Mouse (Mus musculus) c-Kit-positive CD71-positive TER-119-negative erythroid progenitor cells, embryonic 14.5 days (primary cell): Measurements from ENCODE around the gene Rita1.

Experiments
- DNase-seq: peaks from one replicate; pipeline ENCODE4 v3.0.0-alpha.2; 2013; ENCODE audit warnings: low read depth

Rita1 gene

DNA sequence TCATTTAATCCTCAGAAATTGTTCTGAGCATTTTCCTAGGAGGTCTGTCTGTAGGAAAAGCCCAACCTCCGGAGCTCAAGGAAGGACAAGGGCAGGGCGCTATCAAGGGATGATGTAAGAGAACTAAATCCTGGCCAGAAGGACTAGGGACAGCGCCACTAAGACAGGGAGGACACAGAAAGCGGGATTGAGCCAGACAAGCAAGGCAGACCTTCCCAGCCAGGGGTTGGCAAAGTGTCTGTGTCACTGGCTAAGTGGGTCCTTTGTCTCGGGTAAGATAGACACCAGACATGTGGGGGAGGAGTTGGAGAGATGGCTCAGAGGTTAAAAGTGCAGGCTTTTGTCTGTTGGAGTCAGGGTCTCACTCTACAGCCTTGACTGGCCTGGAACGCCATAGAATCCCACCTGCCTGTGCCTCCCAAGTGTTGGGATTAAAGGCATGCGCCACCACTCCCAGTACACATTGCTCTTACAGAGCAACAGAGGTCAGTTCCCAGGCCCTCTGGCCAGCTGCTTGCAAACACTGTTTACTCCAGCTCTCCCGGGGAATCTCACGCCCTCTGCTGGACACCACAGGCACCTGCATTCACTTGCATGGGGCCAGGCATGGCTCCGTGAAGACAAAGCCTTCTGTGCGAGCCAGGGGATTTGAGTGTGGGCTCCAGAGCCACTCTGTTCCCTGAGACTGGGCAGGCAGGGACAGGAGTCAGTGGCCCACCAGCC, 11.3 kb downstream of the Rita1 start:
- no peak for DNase-seq

DNA sequence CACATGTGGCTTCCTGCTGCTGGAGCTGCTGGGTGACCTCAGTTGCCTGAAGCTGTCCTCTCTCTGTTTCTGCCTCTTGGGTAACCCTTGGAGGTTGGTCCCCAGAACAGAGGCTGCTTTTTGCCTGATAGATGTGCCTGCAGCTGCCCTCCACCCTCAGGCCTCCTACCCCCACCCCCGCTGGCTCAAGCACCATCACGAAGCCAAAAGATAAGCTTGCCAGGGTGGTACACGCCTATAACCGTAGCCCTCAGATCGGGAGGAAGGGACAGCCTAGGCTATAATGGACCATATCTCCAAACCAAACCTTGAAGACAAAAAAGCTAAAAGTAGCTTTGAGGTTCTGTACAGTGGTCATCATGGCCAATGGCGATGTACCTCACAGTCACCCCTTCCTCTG, 12.8 kb downstream of the Rita1 start:
- DNase-seq = no peak

DNA sequence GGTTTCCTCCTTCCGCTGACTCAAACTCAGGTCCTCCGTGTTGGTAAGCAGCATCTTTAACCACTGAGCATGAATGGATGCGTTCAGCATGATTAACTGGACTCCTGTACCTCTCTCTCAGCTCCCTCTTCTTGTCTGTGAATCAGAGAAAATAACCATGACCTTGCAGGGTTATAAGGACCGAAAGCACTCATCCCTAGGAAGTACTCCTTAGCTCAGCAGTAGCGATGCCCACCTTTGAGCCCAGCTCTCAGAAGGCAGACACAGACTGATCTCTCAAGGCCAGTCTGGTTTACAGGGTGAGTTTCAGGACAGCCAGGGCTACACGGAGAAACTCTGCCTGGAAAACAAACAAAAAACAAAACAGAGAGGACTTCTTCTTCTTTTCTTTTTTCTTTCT, 17.9 kb downstream of the Rita1 start:
- no peak for DNase-seq

DNA sequence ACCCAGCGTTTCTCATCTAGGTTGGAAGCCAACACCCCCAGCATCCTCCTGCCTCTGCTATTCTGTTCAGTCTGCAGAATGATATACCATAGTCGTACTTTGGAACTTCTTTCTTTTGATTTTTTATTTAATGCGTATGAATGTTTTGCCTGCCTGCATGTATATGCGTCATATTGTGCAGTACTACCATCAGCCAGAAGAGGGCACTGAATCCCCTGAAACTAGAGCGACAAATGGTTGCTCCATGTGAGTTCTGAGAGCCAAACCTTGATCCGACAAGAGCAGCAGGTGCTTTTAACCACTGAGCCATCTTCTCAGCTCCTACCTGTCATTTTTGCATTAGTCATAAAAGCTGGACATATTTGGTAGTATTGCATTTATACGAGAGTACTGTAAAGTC, 20.2 kb downstream of the Rita1 start:
- no peak for DNase-seq

DNA sequence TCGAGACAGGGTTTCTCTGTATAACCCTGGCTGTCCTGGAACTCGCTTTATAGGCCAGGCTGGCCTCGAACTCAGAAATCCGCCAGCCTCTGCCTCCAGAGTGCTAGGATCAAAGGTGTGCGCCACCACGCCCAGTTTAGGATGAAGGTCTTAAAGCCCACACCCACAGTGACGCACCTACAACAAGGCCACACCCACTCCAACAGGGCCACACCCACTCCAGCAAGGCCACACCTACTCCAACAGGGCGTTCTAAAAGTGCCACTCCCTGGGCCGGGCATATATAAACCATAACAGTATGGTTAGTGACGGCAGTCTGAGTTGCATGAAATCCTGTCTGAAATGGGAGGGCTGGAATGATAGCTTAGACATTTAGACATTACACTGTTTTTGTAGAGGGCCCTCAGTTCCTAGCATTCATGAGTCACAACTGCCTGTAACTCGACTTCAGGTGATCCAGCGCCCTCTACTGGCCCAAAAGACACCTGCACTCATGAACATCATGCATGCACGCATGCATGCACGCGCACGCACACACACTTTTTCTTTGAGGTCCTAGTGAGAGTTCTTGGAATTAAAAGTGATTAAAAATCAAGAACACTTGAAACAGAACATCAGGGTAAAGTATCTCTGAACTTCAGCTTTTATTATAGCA, 21.9 kb downstream of the Rita1 start:
- DNase-seq = no peak

DNA sequence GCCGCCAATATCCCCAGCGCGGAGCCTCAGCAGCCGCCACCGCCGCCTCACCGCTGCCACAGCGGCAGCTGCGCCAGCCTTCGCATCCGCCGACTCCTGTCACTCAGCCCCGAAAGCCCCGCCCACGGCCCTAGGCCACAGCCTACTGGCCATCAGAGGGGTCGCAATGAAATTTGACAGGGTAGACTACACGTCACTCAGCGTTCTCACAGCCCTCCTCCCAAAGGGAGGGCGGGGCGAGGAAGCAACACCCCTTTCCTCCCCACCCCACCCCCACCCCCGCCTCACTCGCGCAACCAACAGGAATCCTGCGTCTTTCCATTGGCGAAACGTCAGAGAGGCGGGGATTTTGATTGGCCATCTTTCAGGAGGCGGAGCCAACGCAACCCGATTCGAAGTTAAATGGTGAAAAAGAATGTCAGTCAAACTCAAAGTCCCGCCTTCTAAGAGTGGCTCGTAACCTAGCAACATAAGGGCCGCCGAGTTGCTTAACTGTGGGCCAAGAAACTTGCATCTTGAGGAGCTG, 23.8 kb downstream of the Rita1 start, which contains the start of the genes Tpcn1 and Iqcd:
Gene Tpcn1, minus strand, starts transcription at position 105 of the 526 bp plus-strand sequence.
Gene Iqcd, plus strand, starts transcription at position 448 of the 526 bp plus-strand sequence.
- DNase-seq = peak; percentile 98

DNA sequence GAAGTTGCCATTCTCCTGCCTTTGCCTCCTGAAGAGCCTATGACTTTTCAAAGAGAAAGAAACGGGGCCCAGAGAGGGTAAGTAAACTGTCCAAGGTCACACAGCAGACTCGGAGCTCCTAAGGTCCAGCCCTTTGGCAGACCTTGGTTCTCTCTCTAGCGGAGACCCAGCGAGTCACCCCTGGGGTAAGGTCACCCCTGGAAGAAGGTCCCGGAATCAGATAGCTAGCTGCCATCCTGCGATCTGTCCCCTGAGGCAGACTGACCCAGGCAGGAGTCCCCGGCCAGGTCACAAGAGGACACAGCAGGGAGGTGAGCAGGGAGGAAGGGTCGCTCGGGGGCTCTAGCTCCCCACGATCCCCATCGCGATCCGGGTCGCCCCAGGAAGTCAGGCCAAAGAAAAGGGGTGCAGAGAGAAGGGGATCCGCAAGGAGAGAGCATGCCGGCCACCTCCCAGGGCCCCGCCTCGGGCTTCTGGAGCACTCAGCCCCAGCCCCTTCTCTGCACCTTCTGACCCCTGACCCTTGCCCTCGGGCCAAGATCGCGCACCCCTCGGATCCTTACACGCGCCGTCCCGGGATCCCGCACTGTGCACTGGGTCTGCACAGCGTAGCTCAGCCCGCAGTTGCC, 24.3 kb downstream of the Rita1 start:
- DNase-seq = no peak

DNA sequence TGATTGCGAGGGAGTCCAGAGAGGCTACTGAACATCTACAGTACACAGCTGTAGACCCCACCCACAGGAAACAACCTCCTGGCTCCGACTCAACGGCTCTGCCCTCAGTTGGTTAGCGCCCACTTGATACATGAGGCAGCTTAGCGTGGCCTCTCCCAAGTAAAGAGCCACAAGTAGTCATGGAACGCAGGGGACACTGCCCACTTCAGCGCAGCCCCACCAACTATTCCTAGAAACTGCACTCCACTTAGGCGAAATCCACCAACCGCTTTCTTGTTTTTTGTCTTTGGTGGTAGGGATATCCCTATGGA, 24.8 kb downstream of the Rita1 start:
- DNase-seq = no peak

DNA sequence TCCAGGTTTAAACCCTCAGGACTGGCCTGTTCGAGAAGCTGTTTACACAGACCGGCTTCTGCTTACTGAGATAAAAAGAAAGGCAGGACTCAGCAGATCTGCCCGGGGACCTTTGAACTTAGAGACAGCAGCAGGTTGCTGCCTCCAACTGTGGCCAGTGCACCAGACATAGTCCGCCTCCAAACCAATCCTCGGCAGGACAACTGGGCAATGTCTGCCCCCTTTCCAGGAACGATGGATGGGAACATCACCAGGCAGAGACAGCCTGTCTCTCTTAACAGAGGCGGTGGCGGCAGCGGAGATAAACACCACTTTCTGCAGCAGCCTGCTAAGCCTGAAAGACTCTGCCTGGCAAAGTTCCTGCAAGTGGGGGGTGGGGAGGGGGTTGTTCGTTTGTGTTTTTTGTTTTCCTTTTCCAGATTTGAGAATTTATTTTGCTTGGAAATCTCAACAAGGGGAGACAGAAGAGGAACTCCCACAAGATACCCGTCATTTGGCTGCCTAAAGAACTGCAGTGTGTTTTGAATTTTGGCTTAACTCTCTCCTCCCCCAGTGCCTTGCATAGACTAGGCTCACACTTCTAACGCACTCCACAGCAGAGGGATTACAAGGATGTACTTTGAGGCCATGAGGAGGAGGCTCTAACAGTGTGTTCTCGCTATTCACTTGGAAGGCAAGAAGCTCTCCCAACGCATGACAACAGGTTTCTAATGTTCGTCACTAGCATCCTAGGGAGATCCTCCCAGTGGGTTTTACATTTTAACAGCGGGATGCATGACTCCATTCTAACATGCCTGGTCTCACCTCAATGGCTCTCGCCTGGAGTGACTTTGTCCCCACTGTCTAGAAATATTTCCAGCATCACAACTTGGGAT, 25.4 kb downstream of the Rita1 start:
- no peak for DNase-seq

DNA sequence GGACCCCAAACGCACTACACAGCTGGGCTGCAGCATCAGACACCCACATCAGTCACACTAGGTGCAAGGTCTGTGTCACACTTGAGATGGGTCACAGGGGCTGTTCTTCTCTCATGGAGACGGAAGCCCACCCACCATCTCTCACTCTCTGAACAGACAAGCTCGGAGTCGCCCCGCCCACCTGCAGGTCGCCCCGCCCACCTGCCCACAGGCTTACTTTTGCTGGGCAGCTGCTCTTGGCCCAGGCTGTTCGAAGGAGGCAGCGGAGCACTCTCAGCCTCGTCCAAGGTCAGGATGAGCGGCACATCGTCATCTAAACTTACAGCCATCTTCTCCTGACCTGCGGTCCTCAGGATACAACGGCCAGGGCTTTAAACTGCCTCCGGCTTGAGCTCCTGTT, 27.4 kb downstream of the Rita1 start:
- DNase-seq = no peak

DNA sequence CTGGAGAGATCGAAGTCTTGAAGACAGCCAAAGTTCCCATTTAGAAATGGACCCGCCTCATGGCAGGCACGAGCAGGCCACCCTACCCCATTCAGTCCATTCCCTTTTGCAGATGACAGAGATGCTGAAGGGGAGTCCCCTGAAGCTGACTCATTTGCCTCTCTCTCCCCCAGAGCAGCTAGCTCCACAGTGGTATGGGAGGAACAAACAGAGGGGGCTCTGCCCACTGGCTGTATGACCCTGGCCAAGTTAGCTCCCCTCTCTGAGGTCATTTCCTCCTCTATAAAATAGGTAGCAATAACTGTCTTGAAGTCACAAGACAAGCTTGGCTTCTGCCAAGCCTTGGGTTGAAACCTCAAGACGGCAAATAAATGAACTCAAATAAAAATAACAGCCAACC, 28.9 kb downstream of the Rita1 start:
- no peak for DNase-seq

DNA sequence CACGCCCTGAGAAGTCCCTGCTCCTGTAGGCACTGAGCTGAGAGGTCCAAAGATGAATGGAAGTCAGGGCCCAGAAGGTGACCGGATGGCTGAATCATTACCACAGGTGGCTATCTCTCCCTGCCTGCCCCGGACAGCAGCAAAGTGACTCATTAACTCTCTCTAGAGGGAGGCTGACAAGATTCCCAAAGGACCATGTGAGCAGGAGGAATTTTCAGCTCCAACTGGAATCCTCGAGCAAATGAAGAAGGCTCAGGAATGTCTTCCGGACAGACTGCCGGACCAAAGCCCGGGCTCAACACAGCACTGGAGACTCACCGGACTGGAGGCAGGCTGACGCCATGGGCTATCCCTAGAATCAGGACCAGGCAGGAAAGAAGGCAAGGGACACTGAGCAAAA, 30.4 kb downstream of the Rita1 start:
- DNase-seq = no peak

DNA sequence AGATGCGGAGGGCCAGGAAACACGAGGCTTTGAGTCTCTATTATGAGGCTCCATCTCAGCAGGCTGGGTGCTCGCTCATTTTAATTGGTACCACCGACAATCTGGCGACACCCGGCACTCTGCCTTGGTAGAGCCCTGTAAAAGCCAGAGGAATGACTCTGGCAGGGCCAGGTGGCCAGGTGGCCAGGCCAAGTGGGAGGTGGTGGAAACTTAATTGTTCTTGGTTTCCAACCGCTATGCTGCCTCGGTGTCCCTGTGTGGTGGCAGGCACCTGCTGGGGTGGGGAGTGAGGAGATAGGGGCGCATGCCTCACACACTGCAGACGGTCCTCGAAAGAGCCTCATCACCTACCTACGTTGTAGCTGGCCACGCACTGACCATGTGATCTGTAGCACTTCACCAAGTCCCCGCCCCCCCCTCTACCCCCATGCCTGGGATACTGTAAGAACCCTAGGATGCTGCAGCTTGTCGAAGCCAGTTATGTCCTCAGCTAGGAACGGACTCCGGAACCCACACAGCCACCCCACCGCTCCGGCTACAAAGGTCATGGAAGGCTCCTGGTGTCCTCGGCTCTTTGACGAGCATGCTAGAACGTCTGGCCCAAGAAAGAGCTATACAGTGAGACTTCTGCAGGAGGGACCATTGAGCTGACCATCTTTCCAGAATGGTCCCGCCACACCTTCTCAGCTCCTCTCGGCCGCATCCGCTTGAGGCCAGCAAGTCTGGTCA, 32.3 kb downstream of the Rita1 start:
- DNase-seq = no peak

DNA sequence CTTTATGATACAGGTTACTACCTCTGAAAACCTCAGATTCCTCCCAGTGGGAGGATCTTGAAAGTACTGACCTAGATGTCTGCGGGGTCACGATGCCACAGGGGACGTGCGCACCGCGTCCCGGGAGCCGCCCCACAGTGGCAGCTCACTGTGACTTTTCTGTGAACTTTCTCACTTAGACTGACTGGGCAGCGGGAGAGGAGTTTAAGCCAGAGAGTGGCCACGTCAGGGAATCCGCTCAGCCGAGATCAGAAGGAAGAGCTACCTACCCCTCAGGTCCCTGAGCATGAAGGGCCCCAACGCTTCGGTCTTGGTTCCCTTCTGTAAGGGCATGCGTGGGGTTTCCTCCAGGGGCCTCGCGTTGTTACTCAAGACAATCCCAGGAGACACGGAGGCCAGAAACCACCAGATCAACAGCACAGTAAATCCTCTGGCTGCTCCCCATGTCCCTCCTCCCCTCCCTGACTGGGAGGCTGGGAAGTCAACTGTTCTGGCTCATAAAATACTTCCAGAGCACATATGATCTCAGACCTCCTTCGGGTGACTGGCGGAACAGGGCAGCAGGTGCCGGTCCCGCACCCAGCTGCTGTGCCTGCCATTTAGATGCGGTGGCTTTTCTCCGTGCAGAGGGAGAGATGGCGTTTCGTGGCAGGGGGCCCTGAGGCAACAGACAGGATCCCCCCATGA, 33.0 kb downstream of the Rita1 start:
- no peak for DNase-seq

DNA sequence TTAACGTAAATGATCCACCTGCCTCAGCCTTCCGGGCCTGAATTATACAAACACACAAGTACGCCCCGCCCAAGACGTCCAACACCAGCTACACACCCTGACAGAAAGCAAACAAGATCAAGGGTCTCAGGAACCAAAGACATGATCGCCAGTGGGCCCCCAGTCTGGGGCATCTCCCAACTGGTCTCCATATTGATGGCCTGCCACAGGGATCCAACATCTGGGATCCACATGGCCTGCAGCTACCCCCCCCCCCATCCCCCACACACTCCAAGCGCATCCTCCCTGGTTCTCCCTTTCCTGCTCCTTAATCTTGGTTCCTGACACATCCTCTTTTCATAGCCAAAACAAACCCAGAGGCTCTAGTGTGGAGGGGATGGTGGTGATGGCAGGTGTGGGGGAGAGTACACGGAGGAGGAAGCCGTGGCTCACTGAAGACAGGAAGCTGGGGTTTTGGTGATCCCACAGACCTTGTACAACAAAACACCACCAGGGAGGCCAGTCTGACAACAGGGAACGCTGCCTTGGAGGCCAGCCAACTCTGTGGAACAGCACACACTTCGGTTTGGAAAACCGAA, 33.8 kb downstream of the Rita1 start:
- no peak for DNase-seq

DNA sequence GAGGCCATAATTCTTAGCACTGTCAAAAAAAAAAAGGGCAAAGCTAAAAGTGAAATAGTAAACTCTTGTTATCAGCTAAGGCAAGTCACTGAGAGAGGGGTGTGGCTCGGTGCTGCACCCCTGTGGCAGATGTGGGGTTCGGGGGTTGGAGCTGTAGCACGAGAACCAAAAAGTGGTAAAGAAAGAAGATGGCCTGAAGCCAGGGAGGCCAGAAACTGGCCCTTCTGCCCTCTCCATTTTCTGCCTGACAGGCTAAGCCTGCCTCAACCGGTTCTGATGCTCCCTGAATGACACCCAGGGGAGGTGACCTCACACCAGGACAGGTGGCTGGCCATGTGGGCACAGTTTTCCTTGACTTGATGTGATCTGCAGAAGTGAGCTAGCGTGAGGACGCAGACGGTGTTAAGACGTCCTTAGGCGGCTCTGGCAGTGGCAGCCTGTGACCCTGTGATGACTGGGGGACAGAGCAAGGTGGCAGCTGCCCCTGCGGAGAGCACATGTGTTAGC, 34.4 kb downstream of the Rita1 start:
- peak; percentile 71 for DNase-seq

DNA sequence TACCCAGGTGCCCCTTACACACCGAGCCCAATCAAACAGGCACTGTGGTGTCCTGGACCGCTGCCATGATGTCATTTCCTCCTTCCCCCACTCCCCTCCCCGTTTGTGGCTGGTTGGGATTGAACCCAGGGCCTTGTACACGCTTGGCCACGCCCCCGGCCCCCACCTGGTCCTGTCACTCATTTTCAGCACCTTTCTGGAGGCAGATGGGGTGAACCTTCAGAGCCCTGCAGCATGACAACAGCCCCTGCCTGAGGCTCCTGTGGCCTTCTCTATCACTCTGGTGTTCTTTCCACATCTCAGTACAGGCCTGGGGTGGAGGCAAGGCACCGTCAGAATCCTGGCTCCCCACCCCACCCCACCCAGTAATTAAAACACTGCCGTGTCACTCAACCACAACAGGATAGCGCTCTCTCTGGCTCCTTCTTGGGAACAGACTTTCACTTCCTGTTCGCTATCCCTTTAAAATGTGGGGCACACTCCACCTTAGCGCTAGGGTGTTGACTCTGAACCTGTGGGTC, 35.5 kb downstream of the Rita1 start:
- DNase-seq = no peak

DNA sequence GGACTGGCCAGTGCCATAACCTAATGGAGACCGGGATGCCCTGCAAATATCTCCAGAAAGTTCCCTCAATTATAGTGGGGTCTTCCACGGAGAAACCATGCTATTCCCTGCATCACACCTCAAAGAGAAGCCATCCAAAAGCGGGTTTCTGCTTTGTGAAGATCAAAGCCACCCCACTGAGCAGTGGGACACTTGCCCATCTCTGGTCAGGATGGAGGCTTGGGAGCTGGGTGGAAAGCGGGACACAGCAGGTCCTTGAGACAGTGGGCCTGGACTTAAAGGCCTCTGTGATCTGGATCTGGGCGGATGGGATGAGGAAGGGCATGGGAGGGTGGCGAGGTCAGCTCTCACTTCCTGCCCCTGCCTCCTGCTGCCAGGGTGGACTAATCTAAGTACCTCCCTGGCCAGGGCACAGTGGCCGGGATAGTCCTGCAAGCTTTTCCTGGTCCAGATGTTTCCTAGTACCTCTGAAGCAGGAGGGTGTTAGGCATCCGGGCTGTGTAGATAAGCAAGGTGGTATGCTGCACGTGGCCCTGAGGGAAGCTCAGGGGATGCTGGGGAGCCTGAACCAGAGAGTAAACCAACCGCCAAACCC, 37.8 kb downstream of the Rita1 start:
- no peak for DNase-seq

DNA sequence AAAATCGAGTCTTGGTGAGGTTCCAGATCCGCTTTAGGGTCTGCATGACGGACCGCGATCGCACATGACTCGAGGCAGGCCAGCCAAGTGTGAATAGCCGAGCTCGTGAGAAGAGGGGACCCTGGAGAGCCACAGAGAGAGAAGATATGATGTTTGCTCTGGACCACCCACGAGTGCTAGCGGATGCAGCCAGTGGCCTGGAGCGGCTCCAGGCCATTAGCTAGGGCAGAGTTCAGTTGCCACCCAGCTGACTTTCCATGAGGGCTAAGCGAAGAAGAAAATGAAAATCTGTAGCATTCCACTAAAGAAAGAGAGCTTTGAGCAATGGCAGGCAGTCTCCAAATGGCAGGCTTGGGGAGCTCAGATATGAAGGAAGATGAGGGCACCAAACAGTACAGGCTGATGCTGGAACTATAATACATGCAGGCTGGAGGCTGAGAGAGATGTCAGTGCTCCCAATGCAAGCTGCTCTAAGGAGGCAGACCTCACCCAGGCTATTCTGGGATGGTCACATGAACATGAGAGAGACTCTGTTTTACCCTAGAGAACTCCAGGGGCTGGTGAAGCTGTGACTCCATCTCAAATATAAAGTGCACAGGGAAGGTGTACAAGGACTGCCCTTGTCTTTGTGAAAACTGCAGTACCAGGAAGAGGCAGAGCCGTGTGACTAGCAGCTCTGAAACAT, 41.2 kb downstream of the Rita1 start:
- no peak for DNase-seq
